In genomic region chr11:117109179-117109954, GRCm38 (mm10) we compare ENCODE assay signal across 9 mouse cellular contexts. TPM values are rescaled to one million over a fixed set of nuclear protein-coding genes. Genes with fewer than 3 reads are reported as not detected.
DNase-seq lines count a peak whose midpoint lies in the region; ATAC-seq and TF ChIP-seq lines count a peak whose summit lies in the region.
"Had no signal": no experiment of that assay in that cellular context is flagged by ENCODE, and none has a peak within 500 bp of the region (broad histone marks: within the 10 kb centered on the region; RNA-seq: fewer than 3 reads in every experiment).

No protein-coding gene starts in this region.

- H3K36me3 ChIP-seq in heart, adult 2 months (ENCODE audit: control insufficient read depth, insufficient read depth, low read length) = no peaks in the 10 kb centered on the region; the same call in 1 of the 2 replicates
- H3K36me3 ChIP-seq in lung, embryonic 16.5 days (ENCODE audit: control insufficient read depth, insufficient read depth, low read length) = no peaks in the 10 kb centered on the region
- no peaks in the 10 kb centered on the region for H3K36me3 ChIP-seq in embryonic facial prominence, embryonic 15.5 days

- no peak for ATAC-seq in lung, embryonic 16.5 days (ENCODE audit: low read depth)
- no peak for ATAC-seq in embryonic facial prominence, embryonic 15.5 days (ENCODE audit: insufficient number of reproducible peaks, low FRiP score, low TSS enrichment, low read depth)
- ATAC-seq in neutrophil, adult 5-6 weeks (ENCODE audit: extremely low read depth, insufficient number of reproducible peaks, low FRiP score, poor library complexity, severe bottlenecking) = peak; percentile 80

- H3K27me3 ChIP-seq in heart, adult 2 months (ENCODE audit: control insufficient read depth, insufficient read depth, low read length) = no peaks in the 10 kb centered on the region
- H3K27me3 ChIP-seq in lung, embryonic 16.5 days (ENCODE audit: control insufficient read depth, insufficient read depth, low read depth, low read length) = no peaks in the 10 kb centered on the region
- H3K27me3 ChIP-seq in embryonic facial prominence, embryonic 15.5 days = no peaks in the 10 kb centered on the region

- intact Hi-C loops in heart, adult 2 months (cut with DNase I) = no loop called here

- TF ChIP-seq POLR2A in heart, adult 2 months (IDR thresholded peaks at IDR 0.05; ENCODE audit: insufficient read depth, low read depth, low read length) = no peak
- no peak for TF ChIP-seq POLR2A in lung, adult 2 months (IDR thresholded peaks at IDR 0.05; ENCODE audit: borderline replicate concordance, extremely low read depth, low read depth, low read length)

- H3K9ac ChIP-seq in heart, adult 2 months (ENCODE audit: low read depth, low read length) = no peak overlapping the region
- H3K9ac ChIP-seq in lung, embryonic 16.5 days (ENCODE audit: low read length) = no peak overlapping the region
- H3K9ac ChIP-seq in embryonic facial prominence, embryonic 15.5 days = no peak overlapping the region
- H3K9ac ChIP-seq: lung, embryonic 14.5 days had no signal

- 65% methylated on average over 12 of the region's 12 CpGs for WGBS in heart, adult 2 months
- WGBS in lung, embryonic 16.5 days = 70% methylated on average over 12 of the region's 12 CpGs
- WGBS in lung, adult 2 months = 44% methylated on average over 12 of the region's 12 CpGs
- WGBS in embryonic facial prominence, embryonic 15.5 days = 80% methylated on average over 12 of the region's 12 CpGs

- no peak for TF ChIP-seq EP300 in heart, adult 2 months (IDR thresholded peaks at IDR 0.05; ENCODE audit: insufficient read depth, low read depth, low read length)

- H3K4me2 ChIP-seq in lung, embryonic 16.5 days (ENCODE audit: low read depth, low read length) = no peak overlapping the region
- H3K4me2 ChIP-seq in embryonic facial prominence, embryonic 15.5 days (replicated peaks) = no peak overlapping the region
- H3K4me2 ChIP-seq: lung, embryonic 14.5 days had no signal

- TF ChIP-seq CTCF in heart, adult 2 months (IDR thresholded peaks at IDR 0.05) = no peak
- TF ChIP-seq CTCF in lung, adult 2 months (IDR thresholded peaks at IDR 0.05; ENCODE audit: insufficient read depth, low read length) = no peak

- no peak overlapping the region for H3K4me3 ChIP-seq in heart, adult 2 months
- no peak overlapping the region for H3K4me3 ChIP-seq in lung, embryonic 16.5 days (ENCODE audit: low read length)
- no peak overlapping the region for H3K4me3 ChIP-seq in lung, adult 2 months (replicated peaks; ENCODE audit: extremely low read depth, low read depth, low read length)
- H3K4me3 ChIP-seq in embryonic facial prominence, embryonic 15.5 days (replicated peaks) = no peak overlapping the region

- H3K9me3 ChIP-seq in lung, embryonic 16.5 days (ENCODE audit: control insufficient read depth, low read length) = 0 out of 2 replicates have a peak, but pooled peaks cover 3% of the 10 kb centered on the region
- no peaks in the 10 kb centered on the region for H3K9me3 ChIP-seq in embryonic facial prominence, embryonic 15.5 days (replicated peaks)

- peak overlapping the region; percentile 65 for H3K27ac ChIP-seq in heart, adult 2 months
- peak overlapping the region; percentile 67 for H3K27ac ChIP-seq in lung, embryonic 16.5 days (ENCODE audit: low read length)
- H3K27ac ChIP-seq in embryonic facial prominence, embryonic 15.5 days (replicated peaks) = peak overlapping the region; percentile 77

- DNase-seq in heart, adult 2 months = peak in 1 of 2 experiments; percentile 21
- no peak for DNase-seq in heart, adult 9 months (ENCODE audit: low spot score in 2 of 2)
- DNase-seq in lung, adult 2 months = no peak
- no peak for DNase-seq in right cerebral cortex, postnatal 14 days
- no peak for DNase-seq in layer of hippocampus, adult 18-20 months (ENCODE audit: low spot score in 2 of 2)

- H3K4me1 ChIP-seq in heart, adult 2 months (ENCODE audit: control insufficient read depth, insufficient read depth, low read length) = peaks cover 14% of the 10 kb centered on the region
- H3K4me1 ChIP-seq in lung, embryonic 16.5 days (replicated peaks; ENCODE audit: control insufficient read depth, insufficient read depth, low read length) = peaks cover 25% of the 10 kb centered on the region
- H3K4me1 ChIP-seq in lung, adult 2 months (ENCODE audit: control insufficient read depth, insufficient read depth, low read length) = peaks cover 17% of the 10 kb centered on the region
- H3K4me1 ChIP-seq in embryonic facial prominence, embryonic 15.5 days = peaks cover 54% of the 10 kb centered on the region

- H3K79me2 ChIP-seq in heart, adult 2 months (replicated peaks; ENCODE audit: control insufficient read depth, insufficient read depth, low read length) = no peaks in the 10 kb centered on the region

RNA-seq across cellular contexts. Expression of gene Sec14l1, which starts 5.6 kb away (rescaled TPM):
- total RNA-seq in heart, adult 2 months (2021) = 10 to 100 TPM; 65.4 to 89.5 TPM
- 71.5 and 83.9 TPM in 2 replicates for polyA plus RNA-seq in heart, adult 2 months (2012; rRNA removed)
- polyA plus RNA-seq in lung, embryonic 16.5 days (2015; fragmentation: Nextera tagmentation; extraction: Ambion mirVana) = 74.5 and 76.5 TPM in 2 replicates
- polyA plus RNA-seq in lung, adult 2 months (2012; rRNA removed) = 123 and 133 TPM in 2 replicates
- 61.4 and 69.3 TPM in 2 replicates for polyA plus RNA-seq in embryonic facial prominence, embryonic 15.5 days (2015; fragmentation: Nextera tagmentation; extraction: Ambion mirVana)
- 95.3 and 116 TPM in 2 replicates for total RNA-seq in neutrophil, adult 5-6 weeks (2017)
- 100 to 1,000 TPM; 235 to 245 TPM for total RNA-seq in layer of hippocampus, adult 18-20 months (2021)
